Mouse (Mus musculus) heart, embryonic 14.5 days (tissue): ENCODE results near the gene Os9. TPM values are rescaled to one million over a fixed set of nuclear protein-coding genes. Genes with fewer than 3 reads are reported as not detected.
A peak's percentile ranks its signal among the peaks of the same experiment; 100 is the strongest.

ENCODE experiments used
- ATAC-seq: fragments of 200-750 bp; cut with Nextera tagmentation; 2 replicates; pipeline ENCODE4 v1.8.0; 2017; ENCODE audit warnings: low read depth, moderate TSS enrichment; ENCODE audit not compliant: insufficient number of reproducible peaks, insufficient read depth, low FRiP score
- H3K27ac ChIP-seq, 2 experiments: fragments of 200-500 bp in 1 of 2; fragments of 300-500 bp in 1 of 2; sonication (generic) in 1 of 2; replicated peaks in 1 of 2; 2 replicates each; pipeline ENCODE4 v1.5.1; 2012 to 2014; ENCODE audit warnings: low read depth in 2 of 2, low read length in 2 of 2, control low read depth in 1 of 2, mild to moderate bottlenecking in 1 of 2, mixed read lengths in 1 of 2; ENCODE audit not compliant: control insufficient read depth in 1 of 2, insufficient read depth in 1 of 2
- H3K27me3 ChIP-seq: fragments of 300-500 bp; sonication (generic); 2 replicates; pipeline ENCODE4 v1.6.1; 2014; ENCODE audit warnings: mild to moderate bottlenecking, low read length, control low read depth; ENCODE audit not compliant: control insufficient read depth, insufficient read depth
- H3K36me3 ChIP-seq: fragments of 300-500 bp; sonication (generic); 2 replicates; pipeline ENCODE4 v1.6.1; 2014; ENCODE audit warnings: mild to moderate bottlenecking, control low read depth, low read length, mixed read lengths; ENCODE audit not compliant: control insufficient read depth, insufficient read depth
- H3K4me1 ChIP-seq, 2 experiments: fragments of 200-500 bp in 1 of 2; fragments of 300-500 bp in 1 of 2; sonication (generic) in 1 of 2; 2 replicates each; pipeline ENCODE4 v1.6.1; 2012 to 2014; ENCODE audit warnings: low read length in 2 of 2, control low read depth in 1 of 2, mixed read lengths in 1 of 2; ENCODE audit not compliant: control insufficient read depth in 2 of 2, insufficient read depth in 2 of 2
- H3K4me2 ChIP-seq: fragments of 300-500 bp; sonication (generic); 2 replicates; pipeline ENCODE4 v1.6.1; 2014; ENCODE audit warnings: mild to moderate bottlenecking, low read length
- H3K4me3 ChIP-seq, 2 experiments: fragments of 200-500 bp in 1 of 2; fragments of 300-500 bp in 1 of 2; sonication (generic) in 1 of 2; 2 replicates each; pipeline ENCODE4 v1.5.1; 2012 to 2014; ENCODE audit warnings: low read length in 2 of 2, mild to moderate bottlenecking in 2 of 2, control low read depth in 1 of 2, low read depth in 1 of 2, moderate library complexity in 1 of 2; ENCODE audit not compliant: control insufficient read depth in 1 of 2, insufficient read depth in 1 of 2
- H3K9ac ChIP-seq: fragments of 300-500 bp; sonication (generic); 2 replicates; pipeline ENCODE4 v1.6.1; 2014; ENCODE audit warnings: mild to moderate bottlenecking, low read length
- H3K9me3 ChIP-seq: fragments of 300-500 bp; sonication (generic); 2 replicates; pipeline ENCODE4 v1.6.1; 2016; ENCODE audit warnings: low read length, control low read depth; ENCODE audit not compliant: control insufficient read depth
- WGBS: fragments of 180-500 bp; shearing (Covaris S2); extraction: QIAGEN DNeasy Blood & Tissue Kit; methylation state at CpG from one replicate; pipeline ENCODE4 v1.1.7; 2014; 5-methylcytosine and 5-hydroxymethylcytosine counted together
- polyA plus RNA-seq: library from polyadenylated mRNA; unstranded; fragments of >200 nt; fragmentation: Nextera tagmentation; extraction: Ambion mirVana; gene quantifications from 2 replicates; pipeline ENCODE4 v1.2.1, GENCODE M21; 2014

Gene Os9
- polyA plus RNA-seq, 1 experiment from 2014 or later: 28.3 TPM

DNA sequence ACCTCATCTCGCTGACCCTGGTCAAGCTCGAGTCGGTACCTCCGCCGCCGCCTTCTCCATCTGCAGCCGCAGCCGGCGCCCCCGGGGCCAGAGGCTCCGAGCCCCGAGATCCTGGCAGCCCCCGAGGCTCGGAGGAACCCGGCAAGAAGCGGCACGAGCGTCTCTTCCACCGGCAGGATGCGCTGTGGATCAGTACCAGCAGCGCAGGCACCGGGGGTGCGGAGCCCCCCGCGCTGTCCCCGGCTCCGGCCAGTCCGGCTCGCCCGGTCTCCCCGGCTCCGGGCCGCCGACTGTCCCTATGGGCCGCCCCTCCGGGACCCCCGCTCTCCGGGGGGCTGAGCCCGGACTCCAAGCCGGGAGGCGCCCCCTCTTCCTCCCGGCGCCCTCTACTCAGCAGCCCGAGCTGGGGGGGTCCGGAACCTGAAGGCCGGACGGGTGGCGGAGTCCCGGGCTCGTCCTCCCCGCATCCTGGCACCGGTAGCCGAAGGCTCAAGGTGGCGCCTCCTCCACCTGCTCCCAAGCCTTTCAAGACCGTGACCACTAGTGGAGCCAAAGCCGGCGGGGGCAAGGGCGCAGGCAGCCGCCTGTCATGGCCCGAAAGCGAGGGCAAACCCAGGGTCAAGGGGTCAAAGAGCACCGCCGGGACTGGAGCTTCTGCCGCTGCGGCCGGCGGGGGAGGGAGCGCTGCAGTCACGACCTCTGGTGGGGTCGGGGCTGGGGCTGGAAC lies 41.1 kb downstream of the Os9 start:
- Histone ChIP-seq H3K27ac (no peak overlapping the region), H3K9ac (peak overlapping the region; percentile 46; the same call in 1 of the 2 replicates), H3K4me2 (peak overlapping the region; percentile 70), H3K27me3 (peaks cover 94% of the 10 kb centered on the region), H3K9me3 (no peaks in the 10 kb centered on the region), H3K4me1 (peaks cover 6 to 26% of the 10 kb centered on the region in 2 experiments; a peak in 3 of 4 replicates), H3K4me3 (peak overlapping the region; percentile 24 to 44; a peak in 3 of 4 replicates), H3K36me3 (no peaks in the 10 kb centered on the region)
- no peak for ATAC-seq
- 4% methylated on average over 69 of the region's 70 CpGs for WGBS

DNA sequence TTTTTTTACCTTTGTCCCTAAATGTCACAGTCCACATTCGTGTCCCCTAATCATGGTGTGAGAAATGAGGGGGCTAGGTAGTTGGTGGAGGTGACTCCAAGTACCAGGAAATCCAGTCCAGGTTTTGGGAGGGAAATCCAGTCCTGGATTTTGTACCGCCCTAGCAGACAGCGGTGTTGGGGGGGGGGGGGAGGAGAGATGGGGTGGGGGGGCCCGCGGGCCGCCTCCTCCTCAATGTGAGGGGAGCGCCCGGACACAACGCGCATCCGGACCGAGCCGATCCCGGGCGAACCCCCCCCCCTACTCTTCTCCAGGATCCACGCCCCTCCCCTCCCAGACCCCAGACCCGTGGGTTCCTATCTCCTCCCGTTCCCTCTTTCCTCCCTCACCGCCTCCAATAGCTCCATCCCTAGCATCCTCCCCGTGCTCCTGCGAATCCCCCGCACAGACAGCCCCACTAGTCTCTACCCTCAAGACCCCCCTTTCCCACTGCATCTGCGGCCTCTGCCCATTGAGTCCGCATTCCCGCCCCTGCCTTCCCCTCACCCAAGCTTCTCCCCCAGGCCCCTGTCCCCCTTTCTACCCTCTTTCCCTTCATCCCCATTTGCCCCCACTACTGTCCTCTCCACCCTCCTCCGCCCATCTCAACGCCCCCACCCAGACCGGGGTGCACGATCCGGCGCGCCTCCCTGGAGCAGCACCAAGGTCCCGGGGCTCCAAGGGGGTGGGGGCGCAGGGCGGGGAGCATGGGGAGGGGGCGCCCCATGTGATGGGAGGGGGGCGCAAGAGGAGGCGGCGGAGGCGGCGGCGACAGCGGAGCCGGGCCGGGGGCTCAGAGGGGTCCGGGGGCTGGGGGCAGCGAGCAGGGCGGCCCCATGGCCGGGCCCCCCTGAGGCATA lies 42.0 kb downstream of the Os9 start:
- ATAC-seq: no peak
- no peak overlapping the region for H3K27ac ChIP-seq
- WGBS: 2% methylated on average over 35 of the region's 49 CpGs
- peaks cover 87% of the 10 kb centered on the region for H3K27me3 ChIP-seq
- H3K4me1 ChIP-seq: peaks cover 6 to 26% of the 10 kb centered on the region in 2 experiments; a peak in 3 of 4 replicates
- H3K4me3 ChIP-seq: peak overlapping the region; percentile 28 to 44; a peak in 3 of 4 replicates
- H3K9ac ChIP-seq: peak overlapping the region; percentile 46; the same call in 1 of the 2 replicates
- H3K4me2 ChIP-seq: peak overlapping the region; percentile 70
- no peaks in the 10 kb centered on the region for H3K36me3 ChIP-seq
- no peaks in the 10 kb centered on the region for H3K9me3 ChIP-seq

DNA sequence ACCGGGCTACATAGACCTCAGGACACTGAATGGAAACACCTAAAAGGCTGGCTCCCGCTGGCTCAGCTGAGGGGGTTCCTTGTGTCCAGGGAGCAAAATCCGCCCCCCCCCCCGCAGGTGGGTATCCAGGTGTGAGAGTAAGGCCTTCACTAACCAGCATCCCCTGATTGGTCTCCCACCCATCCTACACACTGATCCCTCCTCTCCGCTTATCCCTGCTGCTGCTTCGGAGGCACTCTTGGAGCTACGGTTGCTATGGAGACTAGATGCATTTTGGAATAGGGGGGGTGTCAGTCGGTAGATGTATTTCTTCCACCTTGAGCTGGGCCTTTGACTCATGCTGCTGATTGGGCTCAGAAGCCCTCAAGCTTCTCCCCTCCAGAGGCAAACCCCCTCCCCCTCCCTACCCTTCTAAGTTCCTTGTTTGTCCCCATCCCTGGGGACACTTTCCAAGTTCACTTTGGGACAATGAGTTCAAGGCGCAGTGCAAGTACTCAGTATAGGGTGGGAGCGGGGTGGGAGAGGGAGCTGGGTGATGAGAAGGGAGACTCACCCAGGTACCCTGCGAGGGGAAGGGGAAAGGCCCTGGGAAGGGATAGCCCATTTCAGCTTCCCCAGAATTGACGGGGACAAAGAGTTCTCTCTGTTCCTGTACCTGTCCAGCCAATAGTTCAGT lies 42.8 kb downstream of the Os9 start:
- no peak for ATAC-seq
- H3K4me1 ChIP-seq: peaks cover 6 to 26% of the 10 kb centered on the region in 2 experiments; a peak in 3 of 4 replicates
- peak overlapping the region; percentile 70; the same call in 1 of the 2 replicates for H3K4me2 ChIP-seq
- peak overlapping the region in 1 of 2 experiments; percentile 44; a peak in 1 of 4 replicates for H3K4me3 ChIP-seq
- H3K36me3 ChIP-seq: no peaks in the 10 kb centered on the region
- H3K27me3 ChIP-seq: peaks cover 81% of the 10 kb centered on the region
- H3K9ac ChIP-seq: no peak overlapping the region
- H3K27ac ChIP-seq: no peak overlapping the region
- 7% methylated on average over 12 of the region's 12 CpGs for WGBS
- no peaks in the 10 kb centered on the region for H3K9me3 ChIP-seq

DNA sequence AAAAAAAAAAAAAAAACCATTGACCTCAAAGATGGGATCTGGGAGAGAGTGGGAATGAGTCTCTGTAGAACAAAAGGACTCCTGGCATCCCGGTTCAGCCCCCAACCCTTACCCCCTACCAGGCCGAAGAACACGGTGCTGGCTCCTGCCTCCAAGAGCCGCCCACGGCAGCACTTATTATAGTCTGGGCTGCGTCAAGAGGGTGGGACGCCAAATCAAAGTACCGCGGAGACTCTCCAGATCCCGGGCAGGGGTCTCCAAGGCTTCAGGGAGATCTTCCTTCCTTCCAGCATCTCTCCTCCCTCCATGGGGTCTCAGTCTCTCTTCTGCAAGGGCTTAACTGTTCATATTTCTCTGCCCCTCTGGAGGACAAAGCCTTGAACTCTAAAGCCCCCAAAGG lies 43.4 kb downstream of the Os9 start:
- no peak for ATAC-seq
- Histone ChIP-seq H3K9me3 (no peaks in the 10 kb centered on the region), H3K4me2 (no peak overlapping the region), H3K27ac (no peak overlapping the region), H3K4me3 (no peak overlapping the region), H3K4me1 (peaks cover 6 to 26% of the 10 kb centered on the region in 2 experiments; a peak in 3 of 4 replicates), H3K27me3 (peaks cover 74% of the 10 kb centered on the region), H3K9ac (no peak overlapping the region), H3K36me3 (no peaks in the 10 kb centered on the region)
- WGBS: 4% methylated on average over 10 of the region's 10 CpGs

DNA sequence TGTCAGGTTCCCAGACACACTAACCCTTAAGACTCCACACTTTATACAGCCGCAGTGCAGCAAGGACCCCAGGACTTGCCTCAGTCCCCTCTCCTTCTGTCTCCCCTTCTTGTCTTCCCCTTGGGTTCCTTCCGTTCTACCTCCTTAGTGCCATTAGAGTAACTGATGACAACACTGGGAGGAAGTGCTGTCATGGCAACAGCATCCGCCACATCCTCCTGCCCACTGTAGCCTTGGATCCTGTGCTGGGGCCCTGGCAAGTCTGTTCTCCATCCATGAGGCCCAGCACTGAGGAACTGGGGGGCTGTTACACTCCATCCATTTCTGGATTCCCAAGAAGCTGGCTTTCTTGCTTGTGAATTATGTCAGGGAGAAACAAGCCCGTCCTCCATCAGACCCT lies 44.8 kb downstream of the Os9 start:
- Histone ChIP-seq H3K27me3 (peaks cover 60% of the 10 kb centered on the region), H3K4me3 (no peak overlapping the region), H3K4me1 (peaks cover under 1 to 17% of the 10 kb centered on the region in 2 experiments; a peak in 3 of 4 replicates), H3K27ac (no peak overlapping the region), H3K9me3 (no peaks in the 10 kb centered on the region), H3K36me3 (no peaks in the 10 kb centered on the region), H3K9ac (no peak overlapping the region), H3K4me2 (no peak overlapping the region)
- ATAC-seq: no peak
- WGBS: 35% methylated on average over 4 of the region's 4 CpGs

DNA sequence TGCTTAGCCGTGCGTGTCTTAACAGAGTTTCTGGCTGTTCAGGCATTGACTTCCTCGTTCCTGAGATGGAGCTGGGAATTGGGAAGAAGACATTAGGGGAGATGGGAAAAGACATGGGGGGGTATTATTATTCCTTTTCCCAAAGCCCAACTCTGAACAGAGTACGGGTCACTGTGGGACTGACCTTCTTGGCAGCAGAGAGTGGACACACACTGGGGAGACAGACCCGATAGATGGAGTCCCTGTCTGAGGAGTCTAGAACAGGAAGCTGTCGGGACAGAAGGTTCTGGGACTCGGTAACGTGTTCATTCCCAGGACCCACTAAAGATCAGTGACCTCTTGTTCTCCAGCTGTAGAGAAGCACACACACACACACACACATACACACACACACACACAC lies 45.3 kb downstream of the Os9 start:
- H3K27me3 ChIP-seq: peaks cover 56% of the 10 kb centered on the region
- H3K9me3 ChIP-seq: no peaks in the 10 kb centered on the region
- H3K4me1 ChIP-seq: peaks cover 4 to 15% of the 10 kb centered on the region in 2 experiments; a peak in 3 of 4 replicates
- WGBS: 64% methylated on average over 8 of the region's 8 CpGs
- no peak overlapping the region for H3K4me2 ChIP-seq
- no peak overlapping the region for H3K4me3 ChIP-seq
- no peaks in the 10 kb centered on the region for H3K36me3 ChIP-seq
- H3K27ac ChIP-seq: no peak overlapping the region
- ATAC-seq: no peak; the same call in 1 of the 2 replicates
- no peak overlapping the region for H3K9ac ChIP-seq

DNA sequence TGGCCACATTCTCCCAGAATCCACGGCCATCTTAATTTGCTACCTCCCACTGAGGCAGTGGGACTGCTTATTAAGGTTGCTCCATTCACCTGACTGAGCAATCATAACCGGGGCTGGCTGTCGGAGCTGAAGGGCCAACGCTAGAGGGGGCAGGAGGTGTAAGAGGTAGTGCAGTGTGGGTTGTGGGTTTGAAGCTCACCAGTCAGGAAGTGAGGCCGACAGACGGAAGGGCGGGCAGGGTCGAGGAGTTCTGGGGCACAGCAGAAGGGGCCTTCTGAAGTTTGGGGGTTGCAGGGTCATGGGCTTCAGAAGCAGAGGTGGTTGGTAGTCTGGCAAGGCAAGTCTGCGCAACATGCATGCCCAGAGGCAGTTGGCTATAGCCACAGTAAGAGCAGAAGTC lies 45.9 kb downstream of the Os9 start, which contains the start of gene Agap2:
Gene Agap2 (plus strand): TSS at position 205 of the 400 bp plus-strand sequence.
- 53% methylated on average over 9 of the region's 9 CpGs for WGBS
- no peak for ATAC-seq
- Histone ChIP-seq H3K4me1 (peaks cover 4 to 13% of the 10 kb centered on the region in 2 experiments; a peak in 3 of 4 replicates), H3K9ac (no peak within 1 kb of the TSS), H3K4me2 (no peak within 1 kb of the TSS), H3K4me3 (no peak within 1 kb of the TSS), H3K36me3 (no peaks in the 10 kb centered on the region), H3K9me3 (no peaks in the 10 kb centered on the region), H3K27ac (no peak within 1 kb of the TSS), H3K27me3 (peaks cover 50% of the 10 kb centered on the region)
